Mouse (Mus musculus): ENCODE measurements at regions not wholly inside any gene's neighbourhood (a gene's known extent, or its start where the extent isn't known, plus 50 kb on each side); places are given as distances from the start of the nearest gene placed in this dataset.

DNA sequence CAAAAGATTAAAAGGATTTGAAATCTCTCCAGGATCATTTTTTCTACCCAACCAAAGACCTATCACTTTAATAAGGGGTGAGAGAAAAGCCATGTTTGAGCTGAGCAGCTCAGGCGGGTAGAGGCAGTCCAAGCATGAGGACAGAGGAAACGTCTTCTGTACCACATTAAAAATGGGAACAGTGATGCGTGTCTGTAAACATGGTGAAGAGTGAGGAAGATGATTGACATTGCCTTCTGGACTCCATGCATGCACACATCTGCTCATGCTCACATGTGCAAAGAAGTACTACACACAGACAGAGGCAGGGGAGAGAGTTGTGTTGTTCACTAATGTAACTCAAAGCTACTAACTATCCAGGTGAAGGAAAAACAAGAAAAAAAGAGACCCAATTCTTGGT is 243.4 kb upstream of the Htr2a start:
- Histone ChIP-seq H3K4me3 (ENCODE audit: low read depth, low read length) (no peak overlapping the region), H3K9me3 (ENCODE audit: control insufficient read depth, low read depth, low read length) (no peaks in the 10 kb centered on the region), H3K9ac (replicated peaks; ENCODE audit: low read depth, low read length) (no peak overlapping the region), H3K4me2 (replicated peaks; ENCODE audit: low read depth, low read length) (no peak overlapping the region), H3K27ac (ENCODE audit: low read length) (no peak overlapping the region), H3K4me1 (ENCODE audit: control insufficient read depth, insufficient read depth, low read length) (no peaks in the 10 kb centered on the region), H3K36me3 (ENCODE audit: control insufficient read depth, insufficient read depth, low read length) (no peaks in the 10 kb centered on the region), H3K27me3 (ENCODE audit: control insufficient read depth, insufficient read depth, low read length) (no peaks in the 10 kb centered on the region)
- ATAC-seq (ENCODE audit: insufficient number of reproducible peaks, insufficient read depth, low FRiP score, low read depth) = no peak
- 80% methylated on average over 3 of the region's 3 CpGs for WGBS

DNA sequence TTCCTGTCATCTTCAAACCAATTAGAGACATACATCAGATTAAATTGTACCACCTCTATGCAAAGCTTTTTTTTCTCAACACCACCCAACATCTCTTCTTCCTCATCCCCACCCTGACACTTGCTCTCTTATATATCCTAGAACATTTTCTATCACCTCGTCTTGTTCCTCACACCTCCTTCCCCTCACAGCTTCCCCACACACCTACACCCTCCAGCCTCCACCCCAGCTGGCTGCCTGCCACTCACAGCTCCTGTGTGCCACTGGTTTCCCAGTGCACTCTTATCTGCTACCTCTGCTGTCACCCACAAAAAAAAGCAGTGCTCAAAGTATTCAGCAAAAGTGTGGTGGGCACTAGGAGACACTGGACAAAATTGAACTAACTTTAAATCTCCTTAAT is 231.2 kb upstream of the Htr2a start:
- H3K36me3 ChIP-seq (ENCODE audit: control insufficient read depth, insufficient read depth, low read length) = no peaks in the 10 kb centered on the region
- H3K27me3 ChIP-seq (ENCODE audit: control insufficient read depth, insufficient read depth, low read length) = no peaks in the 10 kb centered on the region
- no peak overlapping the region for H3K27ac ChIP-seq (ENCODE audit: low read length)
- ATAC-seq (ENCODE audit: insufficient number of reproducible peaks, insufficient read depth, low FRiP score, low read depth) = no peak
- H3K9ac ChIP-seq (replicated peaks; ENCODE audit: low read depth, low read length) = no peak overlapping the region
- H3K4me3 ChIP-seq (ENCODE audit: low read depth, low read length) = no peak overlapping the region
- WGBS = 38% methylated on average over 1 of the region's 1 CpGs
- no peaks in the 10 kb centered on the region for H3K4me1 ChIP-seq (ENCODE audit: control insufficient read depth, insufficient read depth, low read length)
- H3K4me2 ChIP-seq (replicated peaks; ENCODE audit: low read depth, low read length) = no peak overlapping the region
- no peaks in the 10 kb centered on the region for H3K9me3 ChIP-seq (ENCODE audit: control insufficient read depth, low read depth, low read length)

DNA sequence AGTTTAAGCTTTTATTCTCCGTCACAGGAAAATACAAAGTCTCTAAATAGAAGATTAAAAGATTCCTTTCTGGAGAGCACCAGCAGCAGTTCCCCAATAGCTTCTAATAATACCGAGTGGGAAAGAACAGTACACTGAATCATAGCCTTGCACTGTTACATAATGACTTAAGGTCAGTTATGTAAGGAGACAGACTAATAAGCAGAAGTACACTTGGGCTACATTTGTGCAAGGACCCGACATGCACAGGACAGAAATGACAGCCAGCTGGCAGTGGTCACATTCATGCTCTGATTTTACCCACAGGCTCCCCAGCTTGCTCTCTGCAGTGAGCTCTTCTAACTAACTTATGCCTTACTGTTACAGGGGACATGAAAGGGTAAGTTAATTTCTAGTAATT is 212.4 kb upstream of the Htr2a start:
- Histone ChIP-seq H3K4me1 (ENCODE audit: control insufficient read depth, insufficient read depth, low read length) (no peaks in the 10 kb centered on the region), H3K36me3 (ENCODE audit: control insufficient read depth, insufficient read depth, low read length) (no peaks in the 10 kb centered on the region), H3K4me2 (replicated peaks; ENCODE audit: low read depth, low read length) (no peak overlapping the region), H3K9ac (replicated peaks; ENCODE audit: low read depth, low read length) (no peak overlapping the region), H3K27me3 (ENCODE audit: control insufficient read depth, insufficient read depth, low read length) (no peaks in the 10 kb centered on the region), H3K9me3 (ENCODE audit: control insufficient read depth, low read depth, low read length) (no peaks in the 10 kb centered on the region), H3K4me3 (ENCODE audit: low read depth, low read length) (no peak overlapping the region), H3K27ac (ENCODE audit: low read length) (no peak overlapping the region)
- no peak for ATAC-seq (ENCODE audit: insufficient number of reproducible peaks, insufficient read depth, low FRiP score, low read depth)
- 67% methylated on average over 3 of the region's 3 CpGs for WGBS

DNA sequence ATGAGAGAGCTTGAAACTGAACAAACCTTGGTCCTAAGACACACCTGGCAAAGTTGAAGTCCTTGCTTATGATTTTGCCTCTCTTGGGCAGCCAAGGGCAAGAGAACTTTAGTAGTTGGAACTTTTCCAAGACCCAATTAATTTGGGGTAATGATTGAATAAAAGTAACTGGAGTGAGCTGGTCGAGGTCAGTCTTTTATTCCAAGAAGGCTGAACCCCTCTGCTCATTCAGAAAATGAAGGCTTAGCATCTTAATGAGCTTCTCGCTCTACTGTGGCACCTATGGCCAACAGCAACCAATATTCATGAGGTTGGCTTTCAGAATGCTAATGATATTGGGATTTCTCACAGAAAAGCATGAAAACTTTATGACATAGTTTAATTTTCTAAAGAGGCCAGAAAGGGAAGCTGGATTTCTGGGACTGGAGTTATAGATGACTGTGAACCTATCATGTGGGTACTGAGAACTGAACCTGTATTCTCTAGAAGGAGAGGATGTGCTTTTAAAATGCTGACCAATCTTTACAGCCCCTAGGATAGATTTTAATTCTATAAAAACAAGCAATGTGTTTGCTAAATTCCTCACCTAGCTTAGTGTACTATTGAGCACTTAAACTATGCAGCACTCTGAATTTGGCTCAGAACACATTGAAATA is 176.5 kb upstream of the Htr2a start:
- H3K9me3 ChIP-seq (ENCODE audit: control insufficient read depth, low read depth, low read length) = no peaks in the 10 kb centered on the region
- no peak overlapping the region for H3K9ac ChIP-seq (replicated peaks; ENCODE audit: low read depth, low read length)
- ATAC-seq (ENCODE audit: insufficient number of reproducible peaks, insufficient read depth, low FRiP score, low read depth) = no peak
- no peak overlapping the region for H3K4me2 ChIP-seq (replicated peaks; ENCODE audit: low read depth, low read length)
- H3K27me3 ChIP-seq (ENCODE audit: control insufficient read depth, insufficient read depth, low read length) = no peaks in the 10 kb centered on the region
- 63% methylated on average over 2 of the region's 2 CpGs for WGBS
- no peak overlapping the region for H3K27ac ChIP-seq (ENCODE audit: low read length)
- H3K4me3 ChIP-seq (ENCODE audit: low read depth, low read length) = no peak overlapping the region
- H3K36me3 ChIP-seq (ENCODE audit: control insufficient read depth, insufficient read depth, low read length) = no peaks in the 10 kb centered on the region
- H3K4me1 ChIP-seq (ENCODE audit: control insufficient read depth, insufficient read depth, low read length) = no peaks in the 10 kb centered on the region

DNA sequence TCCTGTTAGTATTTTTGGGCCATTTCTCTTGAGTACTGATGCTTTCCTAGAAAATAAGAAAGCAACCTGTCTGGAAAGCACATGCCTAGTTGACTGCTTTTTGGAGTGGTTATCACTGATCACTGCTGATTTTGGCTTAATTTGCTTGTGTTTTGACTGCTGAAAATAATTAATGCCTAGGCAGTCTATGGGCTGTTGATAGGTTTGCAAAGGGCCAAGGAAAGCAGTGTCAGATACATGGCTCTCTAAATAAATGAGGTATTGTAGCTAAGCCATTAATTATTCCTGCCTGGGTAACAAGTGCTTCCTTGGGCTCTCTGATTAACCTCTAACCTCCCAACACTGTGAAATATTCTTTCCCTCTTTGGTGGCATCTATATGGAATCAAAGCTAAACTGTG is 145.1 kb upstream of the Htr2a start:
- Histone ChIP-seq H3K4me1 (ENCODE audit: control insufficient read depth, insufficient read depth, low read length) (no peaks in the 10 kb centered on the region), H3K9me3 (ENCODE audit: control insufficient read depth, low read depth, low read length) (no peaks in the 10 kb centered on the region), H3K4me2 (replicated peaks; ENCODE audit: low read depth, low read length) (no peak overlapping the region), H3K9ac (replicated peaks; ENCODE audit: low read depth, low read length) (no peak overlapping the region), H3K27me3 (ENCODE audit: control insufficient read depth, insufficient read depth, low read length) (no peaks in the 10 kb centered on the region), H3K27ac (ENCODE audit: low read length) (no peak overlapping the region), H3K4me3 (ENCODE audit: low read depth, low read length) (no peak overlapping the region), H3K36me3 (ENCODE audit: control insufficient read depth, insufficient read depth, low read length) (no peaks in the 10 kb centered on the region)
- no peak for ATAC-seq (ENCODE audit: insufficient number of reproducible peaks, insufficient read depth, low FRiP score, low read depth)

DNA sequence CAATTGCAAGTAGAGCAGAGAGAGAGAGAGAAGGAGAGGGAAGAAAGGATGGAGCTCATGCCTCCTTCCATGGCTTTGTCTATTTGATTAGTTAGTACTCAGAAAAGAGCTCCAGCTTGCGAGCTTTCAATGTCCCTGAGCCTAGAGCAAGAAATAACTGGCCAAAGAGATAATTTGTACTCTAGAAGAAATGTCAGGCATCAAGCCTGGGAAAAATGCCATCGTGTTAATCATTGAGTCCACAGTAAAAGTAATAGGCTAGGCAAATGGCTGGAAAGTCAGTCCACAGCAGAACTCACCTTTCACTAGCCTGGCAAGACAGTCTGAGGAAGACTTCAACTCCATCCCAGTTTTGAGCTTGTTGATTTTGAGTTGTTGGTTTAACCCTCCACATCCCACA is 129.1 kb upstream of the Htr2a start:
- Histone ChIP-seq H3K4me3 (ENCODE audit: low read depth, low read length) (no peak overlapping the region), H3K36me3 (ENCODE audit: control insufficient read depth, insufficient read depth, low read length) (no peaks in the 10 kb centered on the region), H3K9ac (replicated peaks; ENCODE audit: low read depth, low read length) (no peak overlapping the region), H3K27me3 (ENCODE audit: control insufficient read depth, insufficient read depth, low read length) (no peaks in the 10 kb centered on the region), H3K4me2 (replicated peaks; ENCODE audit: low read depth, low read length) (no peak overlapping the region), H3K9me3 (ENCODE audit: control insufficient read depth, low read depth, low read length) (no peaks in the 10 kb centered on the region), H3K27ac (ENCODE audit: low read length) (no peak overlapping the region), H3K4me1 (ENCODE audit: control insufficient read depth, insufficient read depth, low read length) (no peaks in the 10 kb centered on the region)
- WGBS = 86% methylated on average over 2 of the region's 2 CpGs
- no peak for ATAC-seq (ENCODE audit: insufficient number of reproducible peaks, insufficient read depth, low FRiP score, low read depth)

DNA sequence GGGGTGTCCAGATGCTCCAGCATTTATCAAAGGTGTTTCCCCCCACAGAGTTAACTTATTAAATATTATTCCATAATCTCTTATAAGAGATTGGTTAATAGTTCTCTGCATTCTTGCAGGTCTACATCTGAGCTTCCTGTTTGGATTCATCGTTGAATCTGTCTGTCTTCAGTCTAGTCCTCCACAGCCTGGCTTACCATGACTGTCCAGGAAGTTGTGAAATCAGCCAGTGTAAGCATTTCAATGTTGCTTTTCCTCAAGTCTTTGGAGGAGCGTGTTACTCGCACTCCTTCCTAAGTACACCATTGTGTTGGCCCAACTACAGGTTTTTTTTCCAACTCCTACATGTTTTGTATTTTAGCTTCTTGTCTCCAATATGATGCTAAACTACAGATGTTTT is 124.2 kb upstream of the Htr2a start:
- WGBS = 74% methylated on average over 3 of the region's 3 CpGs
- Histone ChIP-seq H3K27me3 (ENCODE audit: control insufficient read depth, insufficient read depth, low read length) (no peaks in the 10 kb centered on the region), H3K9ac (replicated peaks; ENCODE audit: low read depth, low read length) (no peak overlapping the region), H3K4me3 (ENCODE audit: low read depth, low read length) (no peak overlapping the region), H3K4me2 (replicated peaks; ENCODE audit: low read depth, low read length) (no peak overlapping the region), H3K36me3 (ENCODE audit: control insufficient read depth, insufficient read depth, low read length) (no peaks in the 10 kb centered on the region), H3K4me1 (ENCODE audit: control insufficient read depth, insufficient read depth, low read length) (no peaks in the 10 kb centered on the region), H3K9me3 (ENCODE audit: control insufficient read depth, low read depth, low read length) (no peaks in the 10 kb centered on the region), H3K27ac (ENCODE audit: low read length) (no peak overlapping the region)
- ATAC-seq (ENCODE audit: insufficient number of reproducible peaks, insufficient read depth, low FRiP score, low read depth) = no peak

DNA sequence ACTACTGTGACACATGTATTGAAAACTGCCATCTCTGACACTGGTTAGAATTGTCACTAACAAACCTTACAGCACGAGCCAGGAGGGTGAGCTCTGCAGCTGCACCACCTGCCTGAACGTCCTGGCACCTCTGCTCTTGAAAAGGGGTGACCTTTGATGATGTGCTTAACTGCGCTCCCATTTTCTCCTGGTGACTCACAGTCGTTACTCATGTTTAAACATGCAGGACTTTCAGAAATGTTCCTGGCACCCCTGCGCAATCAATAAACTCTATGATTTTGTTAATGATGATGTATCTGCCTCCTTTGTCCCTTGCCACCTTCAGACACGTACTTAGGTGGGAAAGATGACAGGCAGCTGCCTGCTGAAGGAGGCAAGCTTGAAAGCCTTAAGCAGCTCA is 121.1 kb upstream of the Htr2a start:
- no peak for ATAC-seq (ENCODE audit: insufficient number of reproducible peaks, insufficient read depth, low FRiP score, low read depth)
- Histone ChIP-seq H3K27me3 (ENCODE audit: control insufficient read depth, insufficient read depth, low read length) (no peaks in the 10 kb centered on the region), H3K4me1 (ENCODE audit: control insufficient read depth, insufficient read depth, low read length) (no peaks in the 10 kb centered on the region), H3K9ac (replicated peaks; ENCODE audit: low read depth, low read length) (no peak overlapping the region), H3K4me2 (replicated peaks; ENCODE audit: low read depth, low read length) (no peak overlapping the region), H3K36me3 (ENCODE audit: control insufficient read depth, insufficient read depth, low read length) (no peaks in the 10 kb centered on the region), H3K9me3 (ENCODE audit: control insufficient read depth, low read depth, low read length) (no peaks in the 10 kb centered on the region), H3K4me3 (ENCODE audit: low read depth, low read length) (no peak overlapping the region), H3K27ac (ENCODE audit: low read length) (no peak overlapping the region)
- 47% methylated on average over 6 of the region's 6 CpGs for whole genome bisulfite sequencing

DNA sequence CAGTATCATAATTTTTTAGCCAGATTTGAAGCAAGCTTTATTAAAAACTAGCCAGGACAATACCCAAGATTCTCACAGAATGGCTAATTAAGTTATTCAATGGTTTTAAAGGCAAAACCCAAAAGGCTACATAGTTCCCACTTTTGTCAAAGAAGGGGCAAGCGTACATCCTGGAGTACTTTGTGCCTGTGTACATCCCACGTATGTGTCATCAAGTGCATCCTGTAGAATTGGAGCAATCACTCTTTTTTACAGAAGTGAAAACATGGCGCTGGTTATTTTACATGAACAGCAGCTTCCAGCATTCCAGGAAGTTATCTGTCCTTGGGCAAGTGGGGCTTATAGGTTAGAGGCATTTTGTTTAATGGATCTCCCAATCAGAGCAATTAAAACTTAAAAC is 119.0 kb upstream of the Htr2a start:
- no peaks in the 10 kb centered on the region for H3K4me1 ChIP-seq (ENCODE audit: control insufficient read depth, insufficient read depth, low read length)
- no peaks in the 10 kb centered on the region for H3K9me3 ChIP-seq (ENCODE audit: control insufficient read depth, low read depth, low read length)
- 88% methylated on average over 3 of the region's 3 CpGs for WGBS
- H3K4me2 ChIP-seq (replicated peaks; ENCODE audit: low read depth, low read length) = no peak overlapping the region
- ATAC-seq (ENCODE audit: insufficient number of reproducible peaks, insufficient read depth, low FRiP score, low read depth) = no peak
- H3K27ac ChIP-seq (ENCODE audit: low read length) = no peak overlapping the region
- H3K9ac ChIP-seq (replicated peaks; ENCODE audit: low read depth, low read length) = no peak overlapping the region
- H3K4me3 ChIP-seq (ENCODE audit: low read depth, low read length) = no peak overlapping the region
- H3K27me3 ChIP-seq (ENCODE audit: control insufficient read depth, insufficient read depth, low read length) = no peaks in the 10 kb centered on the region
- H3K36me3 ChIP-seq (ENCODE audit: control insufficient read depth, insufficient read depth, low read length) = no peaks in the 10 kb centered on the region
